Mouse (Mus musculus) c-Kit-positive CD71-positive TER-119-positive erythroid progenitor cells, embryonic 14.5 days (primary cell): ENCODE results near the gene Gulp1.
A peak's percentile ranks its signal among the peaks of the same experiment; 100 is the strongest.

Experiments used
- DNase-seq: peaks from one replicate; pipeline ENCODE4 v3.0.0-alpha.2; 2013; ENCODE audit warnings: low spot score

Gene Gulp1

GRCm38 (mm10) chr1:44720785-44721410 is 169.6 kb downstream of the Gulp1 start:
- no peak for DNase-seq

DNA sequence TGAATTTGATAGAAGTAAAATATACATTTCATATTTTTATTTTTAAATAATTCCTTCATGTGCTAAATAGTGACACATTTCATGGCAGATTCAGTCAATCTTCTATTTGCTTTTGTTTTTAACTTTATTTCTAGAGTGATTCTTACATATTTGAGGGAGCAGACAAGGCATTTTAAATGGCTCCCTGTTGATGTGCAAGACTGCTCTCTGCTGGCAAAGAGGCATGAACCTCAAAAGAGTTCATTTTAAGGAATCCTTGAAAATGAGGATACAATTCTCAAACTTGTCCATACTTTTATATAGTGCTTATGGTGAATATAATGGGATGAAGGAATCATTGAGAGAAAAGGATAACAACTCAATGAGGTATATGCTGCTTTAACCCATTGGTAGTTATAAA is 189.9 kb downstream of the Gulp1 start:
- no peak for DNase-seq

GRCm38 (mm10) chr1:44745711-44746110 is 194.4 kb downstream of the Gulp1 start:
- peak; percentile 9 for DNase-seq

DNA sequence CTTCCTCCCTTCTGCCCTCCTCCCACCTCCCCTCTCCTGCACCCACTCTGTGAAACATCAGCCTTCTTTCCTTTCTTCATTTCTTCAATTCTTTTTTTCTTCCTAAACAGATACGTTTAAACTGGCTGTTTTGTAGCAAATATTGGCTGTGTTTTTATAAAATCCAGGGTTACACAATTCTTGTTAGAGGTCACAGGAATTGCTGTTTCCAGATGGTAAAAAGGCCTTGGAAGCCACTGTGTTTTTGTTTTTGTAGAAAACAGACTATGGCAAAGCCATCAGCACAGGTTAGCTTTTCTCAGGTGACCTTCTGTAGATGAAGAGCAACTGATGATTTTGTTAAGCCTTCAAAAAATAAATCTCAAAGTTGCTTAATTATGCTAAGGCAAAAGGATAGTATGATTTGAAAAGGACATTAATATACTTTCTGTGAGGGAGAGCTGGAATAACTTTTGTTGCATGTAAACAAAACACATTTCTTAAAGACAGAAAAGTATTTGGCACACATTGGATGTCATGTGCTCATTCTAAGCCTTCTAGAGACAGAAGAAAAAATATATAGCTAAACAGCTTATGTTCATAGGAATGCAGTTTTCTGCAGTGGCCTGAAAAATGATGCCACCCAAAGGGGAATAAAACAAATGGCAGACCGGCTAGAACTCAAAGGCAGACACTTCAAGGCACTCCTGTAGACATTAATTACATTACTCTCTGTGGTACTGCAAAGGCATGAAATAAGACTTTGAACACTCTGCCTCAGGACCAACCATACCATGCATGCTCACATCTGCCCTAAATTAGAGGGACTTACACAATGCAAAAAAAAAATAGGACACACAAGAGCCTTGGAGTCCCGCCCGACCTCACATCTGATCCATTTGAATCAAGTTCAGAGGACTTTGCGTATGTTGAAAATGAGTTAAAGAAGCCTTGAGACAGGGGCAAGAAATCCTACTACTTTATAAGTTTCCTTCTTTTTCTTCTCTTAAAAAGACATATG is 199.7 kb downstream of the Gulp1 start:
- DNase-seq: no peak

DNA sequence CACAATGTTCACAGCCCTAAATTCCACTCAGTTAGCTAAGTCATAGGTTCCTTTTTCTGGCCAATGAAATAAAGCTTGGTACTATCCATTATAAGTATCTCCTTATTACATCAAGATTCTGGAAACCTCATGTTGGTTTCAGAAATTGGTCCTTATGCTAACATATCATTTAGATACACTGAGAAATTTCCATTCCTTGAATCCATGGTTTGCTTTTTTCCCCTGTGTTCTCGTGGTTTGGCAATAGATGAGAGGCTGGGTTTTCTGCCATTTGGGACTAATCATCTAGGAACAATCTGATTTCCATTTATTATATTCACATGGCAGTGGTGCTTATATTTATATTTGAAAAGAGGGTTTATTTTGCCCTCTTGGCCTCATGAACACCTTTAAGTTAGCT is 226.9 kb downstream of the Gulp1 start:
- DNase-seq: no peak

DNA sequence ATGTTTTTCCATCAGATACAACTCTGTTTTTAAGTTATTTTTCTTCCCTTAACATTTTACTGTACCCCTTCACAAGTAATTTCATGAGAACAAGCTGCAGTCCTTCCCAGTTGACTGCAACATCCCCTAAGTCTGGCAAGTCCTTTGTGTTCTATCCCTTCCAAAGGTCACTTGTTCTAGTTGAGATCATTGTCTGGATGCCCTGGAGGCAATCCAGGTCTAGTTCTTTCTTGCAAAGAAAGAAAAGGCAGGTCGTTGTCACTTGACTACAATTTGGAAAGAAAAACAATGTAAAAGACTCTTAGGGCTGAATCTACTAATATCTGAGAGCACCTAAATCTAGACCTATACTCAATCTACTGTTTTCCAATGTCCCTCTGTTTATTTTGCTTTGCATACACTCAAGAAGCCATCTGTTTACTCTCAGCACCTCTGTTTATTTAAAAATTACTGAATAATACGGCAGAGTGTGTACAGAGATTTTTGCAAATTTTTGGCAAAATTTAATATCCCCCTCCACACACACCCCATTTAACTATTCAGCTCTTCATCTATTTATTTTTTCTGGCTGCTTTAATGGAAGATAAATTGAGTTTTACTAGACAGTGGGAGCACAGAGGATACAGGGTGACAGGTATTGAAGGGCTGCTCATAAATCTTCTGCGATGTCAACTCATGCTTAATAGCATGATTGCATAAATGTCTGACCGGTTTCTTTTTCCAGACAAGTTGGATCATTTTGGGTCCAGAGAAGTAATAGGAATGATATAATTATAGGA is 252.5 kb downstream of the Gulp1 start:
- no peak for DNase-seq

GRCm38 (mm10) chr1:44806368-44806767 is 255.1 kb downstream of the Gulp1 start:
- DNase-seq: no peak

- DNase-seq: no peak
Measured at GRCm38 (mm10) chr1:44810336-44810735, 259.0 kb downstream of the Gulp1 start.

- DNase-seq: no peak
Measured at GRCm38 (mm10) chr1:44833934-44834333, 282.6 kb downstream of the Gulp1 start.
